Mouse (Mus musculus) intestine, embryonic 16.5 days (tissue): Measurements from ENCODE around the gene Gm4881. TPM values are rescaled to one million over a fixed set of nuclear protein-coding genes. Genes with fewer than 3 reads are reported as not detected.
A peak's percentile ranks its signal among the peaks of the same experiment; 100 is the strongest.

Experiments used
- ATAC-seq: fragments of 200-750 bp; cut with Nextera tagmentation; 2 replicates; pipeline ENCODE4 v1.8.0; 2017; ENCODE audit warnings: moderate TSS enrichment, moderate library complexity
- H3K27ac ChIP-seq: fragments of 300-500 bp; sonication (generic); 2 replicates; pipeline ENCODE4 v1.5.1; 2014; ENCODE audit warnings: mild to moderate bottlenecking, low read length
- H3K27me3 ChIP-seq: fragments of 300-500 bp; sonication (generic); replicated peaks from 2 replicates; pipeline ENCODE4 v1.6.1; 2014; ENCODE audit warnings: low read length, control low read depth, mixed read lengths; ENCODE audit not compliant: control insufficient read depth, insufficient read depth
- H3K36me3 ChIP-seq: fragments of 300-500 bp; sonication (generic); 2 replicates; pipeline ENCODE4 v1.6.1; 2014; ENCODE audit warnings: low read length, control low read depth; ENCODE audit not compliant: control insufficient read depth, insufficient read depth
- H3K4me1 ChIP-seq: fragments of 300-500 bp; sonication (generic); 2 replicates; pipeline ENCODE4 v1.6.1; 2014; ENCODE audit warnings: low read length, control low read depth, mixed read lengths; ENCODE audit not compliant: control insufficient read depth, insufficient read depth
- H3K4me2 ChIP-seq: fragments of 300-500 bp; sonication (generic); 2 replicates; pipeline ENCODE4 v1.6.1; 2014; ENCODE audit warnings: low read depth, low read length, control low read depth
- H3K4me3 ChIP-seq: fragments of 300-500 bp; sonication (generic); 2 replicates; pipeline ENCODE4 v1.5.1; 2014; ENCODE audit warnings: mild to moderate bottlenecking, low read length
- H3K9ac ChIP-seq: fragments of 300-500 bp; sonication (generic); 2 replicates; pipeline ENCODE4 v1.6.1; 2014; ENCODE audit warnings: low read depth, low read length
- H3K9me3 ChIP-seq: fragments of 300-500 bp; sonication (generic); 2 replicates; pipeline ENCODE4 v1.6.1; 2016; ENCODE audit warnings: low read length, control low read depth; ENCODE audit not compliant: control insufficient read depth
- WGBS: fragments of 180-500 bp; shearing (Covaris S2); extraction: QIAGEN DNeasy Blood & Tissue Kit; methylation state at CpG from one replicate; pipeline ENCODE4 v1.1.7; 2014; 5-methylcytosine and 5-hydroxymethylcytosine counted together
- polyA plus RNA-seq: library from polyadenylated mRNA; unstranded; fragments of >200 nt; fragmentation: Nextera tagmentation; extraction: Ambion mirVana; gene quantifications from 2 replicates; pipeline ENCODE4 v1.2.1, GENCODE M21; 2015

Gene Gm4881
- polyA plus RNA-seq, 1 experiment from 2014 or later: not detected

- Histone ChIP-seq H3K9ac (no peak overlapping the region), H3K4me1 (peaks cover 4% of the 10 kb centered on the region), H3K27me3 (no peaks in the 10 kb centered on the region), H3K9me3 (no peaks in the 10 kb centered on the region), H3K36me3 (peaks cover 3% of the 10 kb centered on the region; the same call in 1 of the 2 replicates), H3K4me3 (no peak overlapping the region), H3K4me2 (no peak overlapping the region), H3K27ac (no peak overlapping the region)
- no peak for ATAC-seq
- WGBS: 31% methylated on average over 9 of the region's 9 CpGs
These were observed 30.8 kb upstream of the Gm4881 start for GRCm38 (mm10) chr7:24974893-24975595.

- H3K9me3 ChIP-seq: no peaks in the 10 kb centered on the region
- ATAC-seq: no peak
- H3K9ac ChIP-seq: no peak overlapping the region
- H3K4me3 ChIP-seq: no peak overlapping the region
- no peak overlapping the region for H3K4me2 ChIP-seq
- peaks cover 4% of the 10 kb centered on the region for H3K4me1 ChIP-seq
- H3K27ac ChIP-seq: no peak overlapping the region
- no peaks in the 10 kb centered on the region for H3K27me3 ChIP-seq
- H3K36me3 ChIP-seq: peaks cover 6% of the 10 kb centered on the region
- WGBS: 81% methylated on average over 5 of the region's 5 CpGs
These were observed 29.6 kb upstream of the Gm4881 start for GRCm38 (mm10) chr7:24973902-24974301.

- ATAC-seq: no peak
- Histone ChIP-seq H3K9me3 (no peaks in the 10 kb centered on the region), H3K36me3 (peaks cover 6% of the 10 kb centered on the region), H3K4me3 (no peak overlapping the region), H3K4me1 (peaks cover 4% of the 10 kb centered on the region), H3K9ac (no peak overlapping the region), H3K4me2 (no peak overlapping the region), H3K27ac (no peak overlapping the region), H3K27me3 (no peaks in the 10 kb centered on the region)
- WGBS: 81% methylated on average over 4 of the region's 4 CpGs
These were observed 28.9 kb upstream of the Gm4881 start for GRCm38 (mm10) chr7:24973208-24973607.

DNA sequence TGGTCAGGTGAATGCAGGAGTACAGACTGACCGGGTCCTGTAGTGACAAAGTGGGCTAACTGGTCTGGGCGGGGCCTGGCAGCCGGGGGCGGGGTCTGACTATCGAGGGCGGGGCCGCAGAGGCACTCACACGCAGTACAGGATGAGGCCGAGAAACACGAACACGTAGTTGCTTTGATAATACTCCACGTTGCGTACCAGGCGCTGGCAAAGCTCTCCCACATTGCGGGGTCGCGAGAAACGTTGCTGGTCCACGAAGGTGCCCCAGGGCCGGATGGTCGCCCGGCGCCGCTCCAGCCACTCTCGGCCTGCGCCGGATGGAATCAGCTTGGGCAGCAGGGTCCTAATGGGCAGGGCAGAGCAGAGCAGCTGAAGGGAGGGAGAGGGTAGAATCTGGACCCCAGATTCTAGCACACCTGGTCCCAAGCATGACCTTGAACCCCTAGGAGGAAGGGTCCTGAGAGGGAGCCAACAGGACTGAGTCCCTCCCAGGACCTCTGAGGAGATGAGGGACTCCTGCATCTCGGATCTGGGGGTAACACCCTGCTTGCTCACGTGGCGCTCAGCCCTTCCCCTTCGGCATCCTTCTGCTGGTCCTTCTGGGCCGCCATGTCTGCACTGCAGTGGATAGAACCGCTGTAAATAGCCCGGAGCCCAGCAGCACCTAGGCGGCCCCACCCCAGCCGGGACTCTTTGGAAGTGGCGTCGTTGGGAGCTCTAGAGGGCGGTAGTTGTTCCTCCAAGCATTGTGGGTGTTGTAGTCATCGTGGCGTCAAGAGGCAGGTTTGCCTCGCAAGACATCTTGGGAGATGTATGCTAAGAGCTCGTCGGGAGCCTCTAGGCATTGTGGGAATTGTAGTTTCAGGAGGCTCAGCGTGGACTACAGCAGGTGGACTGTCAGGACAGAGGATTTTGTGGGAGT is 27.9 kb upstream of the Gm4881 start, which contains the start of gene Rabac1:
TSS of gene Rabac1 (minus strand) at position 783 of the 922 bp plus-strand sequence.
- H3K4me3 ChIP-seq: peak within 1 kb of the TSS; percentile 88
- under 1% methylated on average over 45 of the region's 45 CpGs for WGBS

DNA sequence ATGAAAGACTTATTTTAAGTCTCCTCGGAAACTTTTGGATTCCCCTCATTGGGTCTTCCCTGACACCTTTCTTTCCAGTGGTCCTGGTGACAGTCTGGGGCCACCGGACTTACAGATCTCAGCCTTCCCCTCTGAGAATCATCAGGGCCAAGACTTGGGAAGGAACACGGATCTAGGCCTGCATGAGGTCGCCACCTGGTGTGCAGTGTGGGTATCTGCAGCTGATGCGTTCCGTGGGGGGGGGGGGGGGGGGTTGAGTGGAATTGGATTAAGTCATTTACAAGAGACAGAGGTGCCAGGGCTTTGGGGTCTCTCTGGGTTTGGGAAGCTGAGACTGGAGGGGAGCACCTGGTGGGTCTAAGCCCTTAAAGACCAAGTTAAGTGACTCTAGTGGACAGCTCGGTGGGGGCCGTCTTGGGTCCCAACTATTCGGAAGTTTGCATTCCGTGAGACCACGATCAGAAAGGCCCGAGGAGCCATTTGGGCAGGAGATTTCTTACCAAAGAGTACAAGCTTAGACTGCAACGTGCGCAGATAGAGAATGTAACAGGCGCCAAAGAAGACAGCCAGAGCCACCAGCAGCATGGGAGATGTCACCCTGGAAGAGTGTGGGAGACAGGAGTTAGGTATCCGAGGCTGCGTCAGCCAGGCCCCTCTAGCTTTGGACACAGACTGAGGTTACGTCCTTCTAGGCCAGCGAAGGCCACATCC is 27.1 kb upstream of the Gm4881 start:
- H3K27ac ChIP-seq: peak overlapping the region; percentile 89; the same call in 1 of the 2 replicates
- 6% methylated on average over 19 of the region's 19 CpGs for WGBS

More for the DNA sequence above, 27.9 kb upstream of the Gm4881 start, which contains the start of gene Rabac1:
- Histone ChIP-seq H3K9me3 (no peaks in the 10 kb centered on the region), H3K9ac (peak within 1 kb of the TSS; percentile 91), H3K27ac (peak within 1 kb of the TSS; percentile 89), H3K4me2 (peak within 1 kb of the TSS; percentile 70), H3K4me1 (peaks cover 4% of the 10 kb centered on the region), H3K36me3 (peaks cover 6% of the 10 kb centered on the region), H3K27me3 (no peaks in the 10 kb centered on the region)
- ATAC-seq: peak; percentile 96

GRCm38 (mm10) chr7:24970341-24970740 is 26.0 kb upstream of the Gm4881 start:
- H3K36me3 ChIP-seq: peaks cover 6% of the 10 kb centered on the region
- H3K4me1 ChIP-seq: peaks cover 4% of the 10 kb centered on the region
- H3K4me3 ChIP-seq: no peak overlapping the region
- no peaks in the 10 kb centered on the region for H3K9me3 ChIP-seq
- no peak overlapping the region for H3K27ac ChIP-seq
- no peaks in the 10 kb centered on the region for H3K27me3 ChIP-seq
- ATAC-seq: no peak
- H3K4me2 ChIP-seq: no peak overlapping the region
- no peak overlapping the region for H3K9ac ChIP-seq
- WGBS: 96% methylated on average over 3 of the region's 3 CpGs

More for the DNA sequence above, 27.1 kb upstream of the Gm4881 start:
- Histone ChIP-seq H3K9me3 (no peaks in the 10 kb centered on the region), H3K4me2 (peak overlapping the region; percentile 70), H3K9ac (peak overlapping the region; percentile 91), H3K27me3 (no peaks in the 10 kb centered on the region), H3K4me3 (peak overlapping the region; percentile 88), H3K36me3 (peaks cover 6% of the 10 kb centered on the region), H3K4me1 (peaks cover 4% of the 10 kb centered on the region)
- peak; percentile 9 for ATAC-seq

- no peaks in the 10 kb centered on the region for H3K27me3 ChIP-seq
- no peak overlapping the region for H3K4me2 ChIP-seq
- H3K27ac ChIP-seq: no peak overlapping the region
- H3K4me1 ChIP-seq: peaks cover 4% of the 10 kb centered on the region
- WGBS: 82% methylated on average over 12 of the region's 12 CpGs
- ATAC-seq: no peak
- H3K4me3 ChIP-seq: no peak overlapping the region
- no peaks in the 10 kb centered on the region for H3K9me3 ChIP-seq
- H3K9ac ChIP-seq: no peak overlapping the region
- peaks cover 6% of the 10 kb centered on the region for H3K36me3 ChIP-seq
These were observed 25.5 kb upstream of the Gm4881 start for GRCm38 (mm10) chr7:24969805-24970204.

DNA sequence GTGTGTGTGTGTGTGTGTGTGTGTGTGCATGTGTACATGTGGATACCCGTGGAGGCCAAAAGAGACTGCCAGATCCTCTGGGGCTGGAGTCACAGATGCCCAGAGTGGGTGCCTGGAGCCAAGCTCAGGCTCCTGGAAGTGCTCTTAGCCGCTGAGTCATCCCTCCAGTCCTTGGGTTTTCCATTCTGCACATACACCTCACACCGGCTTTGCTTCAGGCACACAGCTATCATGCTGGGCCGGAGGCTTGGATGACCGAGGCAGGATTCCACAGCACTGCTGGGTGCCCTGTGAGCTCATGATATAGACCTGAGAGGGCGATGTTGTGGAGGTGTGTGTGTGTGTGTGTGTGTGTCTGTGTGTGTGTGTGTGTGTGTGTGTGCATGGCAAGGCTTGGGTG is 24.2 kb upstream of the Gm4881 start:
- H3K27ac ChIP-seq: no peak overlapping the region
- no peak overlapping the region for H3K9ac ChIP-seq
- no peak for ATAC-seq
- WGBS: 77% methylated on average over 6 of the region's 6 CpGs
- H3K27me3 ChIP-seq: no peaks in the 10 kb centered on the region
- peaks cover 6% of the 10 kb centered on the region for H3K36me3 ChIP-seq
- no peaks in the 10 kb centered on the region for H3K9me3 ChIP-seq
- H3K4me3 ChIP-seq: no peak overlapping the region
- H3K4me1 ChIP-seq: peaks cover 4% of the 10 kb centered on the region
- no peak overlapping the region for H3K4me2 ChIP-seq

GRCm38 (mm10) chr7:24967966-24968365 is 23.7 kb upstream of the Gm4881 start:
- ATAC-seq: no peak
- no peak overlapping the region for H3K4me3 ChIP-seq
- H3K4me2 ChIP-seq: no peak overlapping the region
- no peaks in the 10 kb centered on the region for H3K9me3 ChIP-seq
- no peak overlapping the region for H3K27ac ChIP-seq
- H3K9ac ChIP-seq: no peak overlapping the region
- no peaks in the 10 kb centered on the region for H3K27me3 ChIP-seq
- WGBS: 76% methylated on average over 8 of the region's 8 CpGs
- H3K36me3 ChIP-seq: peaks cover 6% of the 10 kb centered on the region
- H3K4me1 ChIP-seq: peaks cover 4% of the 10 kb centered on the region
